Comparison of ENCODE assay signal across 24 mouse cellular contexts in the genomic region with DNA sequence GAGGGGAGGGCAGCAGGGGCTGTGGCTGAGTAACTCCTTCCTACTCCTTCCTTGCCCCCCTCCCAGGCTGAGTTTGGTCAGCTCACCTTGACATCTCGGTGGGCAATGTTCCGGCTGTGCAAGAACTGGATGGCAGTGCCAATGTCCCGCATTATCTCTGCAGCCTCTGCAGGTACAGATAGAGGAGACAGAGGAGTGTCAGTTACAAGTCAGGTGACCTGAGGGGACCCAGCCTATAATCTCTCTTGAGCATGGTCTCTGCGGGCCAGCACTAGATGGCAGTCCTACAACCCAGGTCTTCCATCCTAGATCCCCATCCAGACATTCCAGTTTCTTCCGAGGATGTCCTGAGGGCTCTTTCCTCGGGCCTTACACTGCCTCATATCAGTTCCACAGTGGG. TPM values are rescaled to one million over a fixed set of nuclear protein-coding genes. Genes with fewer than 3 reads are reported as not detected.
"Had no signal": no experiment of that assay in that cellular context is flagged by ENCODE, and none has a peak within 500 bp of the region (broad histone marks: within the 10 kb centered on the region; RNA-seq: fewer than 3 reads in every experiment).

No protein-coding gene starts in this region.

- DNase-seq: kidney, adult 11 months; kidney, adult 8-10 months; kidney, postnatal 10 days; kidney, postnatal 36 days; lung, adult 18-20 months; lung, postnatal 10 days; lung, postnatal 4 days; retina, postnatal 1 day; thymus, postnatal 25 days had no signal

- H3K4me2 ChIP-seq: intestine, embryonic 15.5 days; kidney, embryonic 15.5 days; limb, embryonic 12.5 days; limb, embryonic 15.5 days; liver, embryonic 12.5 days; liver, embryonic 15.5 days; lung, embryonic 15.5 days; midbrain, embryonic 13.5 days; neural tube, embryonic 13.5 days had no signal

- H3K4me1 ChIP-seq: intestine, embryonic 15.5 days; limb, embryonic 12.5 days; liver, embryonic 12.5 days; lung, embryonic 15.5 days; midbrain, embryonic 13.5 days; neural tube, embryonic 13.5 days had no signal

- ATAC-seq: intestine, embryonic 15.5 days; liver, embryonic 12.5 days; midbrain, embryonic 13.5 days; midbrain, embryonic 16.5 days had no signal

- H3K27ac ChIP-seq: intestine, embryonic 15.5 days; kidney, embryonic 15.5 days; limb, embryonic 12.5 days; limb, embryonic 15.5 days; liver, embryonic 12.5 days; liver, embryonic 15.5 days; lung, embryonic 15.5 days; midbrain, embryonic 10.5 days; midbrain, embryonic 13.5 days; neural tube, embryonic 13.5 days had no signal

- H3K36me3 ChIP-seq: intestine, embryonic 15.5 days; kidney, embryonic 15.5 days; limb, embryonic 12.5 days; limb, embryonic 15.5 days; liver, embryonic 15.5 days; lung, embryonic 15.5 days; midbrain, embryonic 10.5 days; midbrain, embryonic 13.5 days; neural tube, embryonic 13.5 days had no signal

- H3K4me3 ChIP-seq: intestine, embryonic 15.5 days; kidney, embryonic 15.5 days; limb, embryonic 12.5 days; limb, embryonic 15.5 days; liver, embryonic 12.5 days; liver, embryonic 15.5 days; lung, embryonic 15.5 days; midbrain, embryonic 10.5 days; midbrain, embryonic 13.5 days; myocyte; neural tube, embryonic 13.5 days had no signal

- H3K9me3 ChIP-seq: intestine, embryonic 15.5 days; kidney, embryonic 15.5 days; limb, embryonic 12.5 days; limb, embryonic 15.5 days; liver, embryonic 12.5 days; liver, embryonic 15.5 days; lung, embryonic 15.5 days; midbrain, embryonic 10.5 days; midbrain, embryonic 13.5 days; neural tube, embryonic 13.5 days had no signal

- H3K9ac ChIP-seq: intestine, embryonic 15.5 days; kidney, embryonic 15.5 days; limb, embryonic 12.5 days; limb, embryonic 15.5 days; liver, embryonic 12.5 days; liver, embryonic 15.5 days; lung, embryonic 15.5 days; midbrain, embryonic 13.5 days; neural tube, embryonic 13.5 days had no signal

- H3K27me3 ChIP-seq: intestine, embryonic 15.5 days; kidney, embryonic 15.5 days; limb, embryonic 12.5 days; limb, embryonic 15.5 days; liver, embryonic 12.5 days; liver, embryonic 15.5 days; lung, embryonic 15.5 days; midbrain, embryonic 13.5 days; neural tube, embryonic 13.5 days had no signal

RNA-seq across cellular contexts. Expression of a gene that starts 30.1 kb away (rescaled TPM):
- total RNA-seq: megakaryocyte, adult 5-6 weeks; monocyte, adult 5-6 weeks; neutrophil, adult 5-6 weeks had no signal
